Comparison of ENCODE assay signal across 22 mouse cellular contexts in the genomic region with DNA sequence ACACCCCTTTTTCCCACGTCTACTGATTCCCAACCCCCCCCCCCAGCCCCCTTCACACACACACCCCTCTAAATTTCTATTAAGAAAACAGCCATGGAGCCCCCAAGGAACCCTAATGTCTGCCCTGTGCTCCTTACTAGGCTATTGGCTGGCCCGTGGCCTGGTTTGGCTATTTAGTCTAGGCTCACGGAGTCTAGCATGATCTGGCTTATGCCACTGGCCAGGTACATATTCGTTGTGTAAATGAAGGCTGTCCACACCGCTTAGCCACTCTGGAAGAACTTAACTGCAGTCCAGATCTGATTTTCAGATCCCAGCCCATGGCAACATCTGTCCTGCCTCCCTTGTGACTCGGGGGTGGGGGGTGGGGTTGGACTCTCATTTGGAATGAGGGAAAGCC. TPM values are rescaled to one million over a fixed set of nuclear protein-coding genes. Genes with fewer than 3 reads are reported as not detected.
A peak's percentile ranks its signal among the peaks of the same experiment; 100 is the strongest.
DNase-seq lines count a peak whose midpoint lies in the region; ATAC-seq and TF ChIP-seq lines count a peak whose summit lies in the region.
"Had no signal": no experiment of that assay in that cellular context is flagged by ENCODE, and none has a peak within 500 bp of the region (broad histone marks: within the 10 kb centered on the region; RNA-seq: fewer than 3 reads in every experiment).

No protein-coding gene starts in this region.

- no peak for DNase-seq in heart, embryonic 10.5 days (ENCODE audit: low spot score)
- DNase-seq in heart, postnatal 4 days, result no peak
- no peak for DNase-seq in kidney, postnatal 0 days (ENCODE audit: low spot score)
- no peak for DNase-seq in kidney, postnatal 4 days
- DNase-seq in forebrain, embryonic 10.5 days (ENCODE audit: extremely low spot score, low spot score), result no peak
- DNase-seq in lung, postnatal 10 days, result no peak
- DNase-seq: adrenal gland, adult 8-10 months; cerebellum, adult 11-12 months; cerebellum, postnatal 36 days; forebrain, postnatal 0 days; liver; lung, adult 2 months; right cerebral cortex, postnatal 4 days had no signal

- H3K27me3 ChIP-seq in heart, embryonic 10.5 days (ENCODE audit: insufficient read depth, poor library complexity, severe bottlenecking), result peaks cover 25% of the 10 kb centered on the region
- no peaks in the 10 kb centered on the region for H3K27me3 ChIP-seq in kidney, postnatal 0 days (ENCODE audit: insufficient read depth, low read length)
- peaks cover 7% of the 10 kb centered on the region for H3K27me3 ChIP-seq in embryonic facial prominence, embryonic 13.5 days
- peaks cover 10% of the 10 kb centered on the region for H3K27me3 ChIP-seq in limb, embryonic 13.5 days
- peaks cover 59% of the 10 kb centered on the region for H3K27me3 ChIP-seq in forebrain, embryonic 10.5 days (ENCODE audit: poor library complexity, severe bottlenecking)

- WGBS in heart, embryonic 10.5 days, result 72% methylated on average over 6 of the region's 6 CpGs
- WGBS in kidney, postnatal 0 days, result 62% methylated on average over 6 of the region's 6 CpGs
- 75% methylated on average over 6 of the region's 6 CpGs for WGBS in embryonic facial prominence, embryonic 13.5 days
- WGBS in limb, embryonic 13.5 days, result 55% methylated on average over 6 of the region's 6 CpGs
- 74% methylated on average over 6 of the region's 6 CpGs for WGBS in forebrain, embryonic 10.5 days

- no peak for TF ChIP-seq CTCF in kidney, postnatal 0 days (IDR thresholded peaks at IDR 0.05; ENCODE audit: low read depth)

- no peak overlapping the region for H3K9ac ChIP-seq in kidney, postnatal 0 days (ENCODE audit: low read depth, low read length)
- peak overlapping the region; percentile 81; the same call in 1 of the 2 replicates for H3K9ac ChIP-seq in embryonic facial prominence, embryonic 13.5 days
- H3K9ac ChIP-seq in limb, embryonic 13.5 days, result no peak overlapping the region

- H3K9me3 ChIP-seq in heart, embryonic 10.5 days, result no peaks in the 10 kb centered on the region
- H3K9me3 ChIP-seq in kidney, postnatal 0 days (replicated peaks; ENCODE audit: low read length), result no peaks in the 10 kb centered on the region
- no peaks in the 10 kb centered on the region for H3K9me3 ChIP-seq in embryonic facial prominence, embryonic 13.5 days
- H3K9me3 ChIP-seq in limb, embryonic 13.5 days, result no peaks in the 10 kb centered on the region
- no peaks in the 10 kb centered on the region for H3K9me3 ChIP-seq in forebrain, embryonic 10.5 days
- H3K9me3 ChIP-seq: midbrain, embryonic 10.5 days had no signal

- ATAC-seq in kidney, postnatal 0 days (replicated peaks; ENCODE audit: low FRiP score, low read depth), result no peak
- no peak for ATAC-seq in embryonic facial prominence, embryonic 13.5 days (ENCODE audit: insufficient number of reproducible peaks, insufficient read depth, low FRiP score, low TSS enrichment, low read depth)
- no peak for ATAC-seq in limb, embryonic 13.5 days (ENCODE audit: low FRiP score, low read depth)

- H3K4me1 ChIP-seq in heart, embryonic 10.5 days, result peaks cover 35% of the 10 kb centered on the region
- peaks cover 21% of the 10 kb centered on the region; the same call in 1 of the 2 replicates for H3K4me1 ChIP-seq in kidney, postnatal 0 days (replicated peaks; ENCODE audit: insufficient read depth, low read length)
- H3K4me1 ChIP-seq in embryonic facial prominence, embryonic 13.5 days, result peaks cover 39% of the 10 kb centered on the region
- H3K4me1 ChIP-seq in limb, embryonic 13.5 days, result peaks cover 41% of the 10 kb centered on the region
- H3K4me1 ChIP-seq in forebrain, embryonic 10.5 days, result peaks cover 26% of the 10 kb centered on the region

- H3K4me3 ChIP-seq in heart, embryonic 10.5 days, result no peak overlapping the region
- H3K4me3 ChIP-seq in kidney, postnatal 0 days (replicated peaks; ENCODE audit: low read depth, low read length), result no peak overlapping the region
- H3K4me3 ChIP-seq in embryonic facial prominence, embryonic 13.5 days, result no peak overlapping the region
- H3K4me3 ChIP-seq in limb, embryonic 13.5 days, result no peak overlapping the region
- H3K4me3 ChIP-seq in forebrain, embryonic 10.5 days, result no peak overlapping the region

- H3K27ac ChIP-seq in heart, embryonic 10.5 days, result peak overlapping the region; percentile 98; the same call in 1 of the 2 replicates
- peak overlapping the region; percentile 89; the same call in 1 of the 2 replicates for H3K27ac ChIP-seq in kidney, postnatal 0 days
- H3K27ac ChIP-seq in embryonic facial prominence, embryonic 13.5 days, result no peak overlapping the region
- H3K27ac ChIP-seq in limb, embryonic 13.5 days, result no peak overlapping the region
- no peak overlapping the region for H3K27ac ChIP-seq in forebrain, embryonic 10.5 days

- H3K36me3 ChIP-seq in heart, embryonic 10.5 days, result peaks cover 16% of the 10 kb centered on the region; the same call in 1 of the 2 replicates
- 0 out of 2 replicates have a peak, but pooled peaks cover 3% of the 10 kb centered on the region for H3K36me3 ChIP-seq in kidney, postnatal 0 days (ENCODE audit: insufficient read depth, low read length)
- H3K36me3 ChIP-seq in embryonic facial prominence, embryonic 13.5 days, result peaks cover 7% of the 10 kb centered on the region; the same call in 1 of the 2 replicates
- H3K36me3 ChIP-seq in limb, embryonic 13.5 days, result 0 out of 2 replicates have a peak, but pooled peaks cover 9% of the 10 kb centered on the region
- H3K36me3 ChIP-seq in forebrain, embryonic 10.5 days (replicated peaks), result 0 out of 2 replicates have a peak, but pooled peaks cover 4% of the 10 kb centered on the region
- H3K36me3 ChIP-seq: midbrain, embryonic 10.5 days had no signal

- H3K4me2 ChIP-seq in kidney, postnatal 0 days (ENCODE audit: low read length), result no peak overlapping the region
- 0 out of 2 replicates have a peak overlapping the region, but pooled peaks have one; percentile 74 for H3K4me2 ChIP-seq in embryonic facial prominence, embryonic 13.5 days
- peak overlapping the region; percentile 82 for H3K4me2 ChIP-seq in limb, embryonic 13.5 days (replicated peaks)

RNA-seq across cellular contexts. Expression of gene Ltbr, which starts 1.1 kb away (rescaled TPM):
- polyA plus RNA-seq in heart, embryonic 10.5 days (2016; fragmentation: Nextera tagmentation; extraction: Ambion mirVana), result 37.8 and 40.4 TPM in 2 replicates
- 10 to 100 TPM; 49.2 to 53.7 TPM for total RNA-seq in heart, postnatal 4 days (2021)
- 69.8 and 71.6 TPM in 2 replicates for polyA plus RNA-seq in kidney, postnatal 0 days (2015; fragmentation: Nextera tagmentation; extraction: Ambion mirVana)
- 33.1 TPM in 2 replicates for polyA plus RNA-seq in embryonic facial prominence, embryonic 13.5 days (2015; fragmentation: Nextera tagmentation; extraction: Ambion mirVana)
- polyA plus RNA-seq in limb, embryonic 13.5 days (2015; fragmentation: Nextera tagmentation; extraction: Ambion mirVana), result 45.1 and 46.2 TPM in 2 replicates
- 16.1 and 17.2 TPM in 2 replicates for polyA plus RNA-seq in forebrain, embryonic 10.5 days (2016; fragmentation: Nextera tagmentation; extraction: Ambion mirVana)
- total RNA-seq: CH12.LX had no signal

RNA-seq across cellular contexts. Expression of gene Scnn1a, which starts 5.7 kb away (rescaled TPM):
- polyA plus RNA-seq in heart, embryonic 10.5 days (2016; fragmentation: Nextera tagmentation; extraction: Ambion mirVana), result 0.65 and 0.98 TPM in 2 replicates
- total RNA-seq in heart, postnatal 4 days (2021), result 1 to 10 TPM in 1 of 2 experiments, under 1 TPM in 1; 0.83 to 1.1 TPM
- polyA plus RNA-seq in kidney, postnatal 0 days (2015; fragmentation: Nextera tagmentation; extraction: Ambion mirVana), result 19.9 and 22.7 TPM in 2 replicates
- polyA plus RNA-seq in embryonic facial prominence, embryonic 13.5 days (2015; fragmentation: Nextera tagmentation; extraction: Ambion mirVana), result 1.3 and 1.5 TPM in 2 replicates
- 1.1 and 1.4 TPM in 2 replicates for polyA plus RNA-seq in limb, embryonic 13.5 days (2015; fragmentation: Nextera tagmentation; extraction: Ambion mirVana)
- 0.20 and 0.30 TPM in 2 replicates for polyA plus RNA-seq in forebrain, embryonic 10.5 days (2016; fragmentation: Nextera tagmentation; extraction: Ambion mirVana)
- total RNA-seq: CH12.LX had no signal

RNA-seq across cellular contexts. Expression of gene Tuba3a, which starts 28.9 kb away (rescaled TPM):
- polyA plus RNA-seq in heart, embryonic 10.5 days (2016; fragmentation: Nextera tagmentation; extraction: Ambion mirVana), result 0.09 TPM in 1 of 2 replicates, not detected in the other
- not detected for total RNA-seq in heart, postnatal 4 days (2021)
- polyA plus RNA-seq in kidney, postnatal 0 days (2015; fragmentation: Nextera tagmentation; extraction: Ambion mirVana), result 0.17 TPM in 1 of 2 replicates, not detected in the other
- 0.17 and 0.22 TPM in 2 replicates for polyA plus RNA-seq in embryonic facial prominence, embryonic 13.5 days (2015; fragmentation: Nextera tagmentation; extraction: Ambion mirVana)
- 0.80 and 0.91 TPM in 2 replicates for polyA plus RNA-seq in limb, embryonic 13.5 days (2015; fragmentation: Nextera tagmentation; extraction: Ambion mirVana)
- 0.12 TPM in 1 of 2 replicates, not detected in the other for polyA plus RNA-seq in forebrain, embryonic 10.5 days (2016; fragmentation: Nextera tagmentation; extraction: Ambion mirVana)
- total RNA-seq: adrenal gland, adult 8-10 months; CH12.LX; forebrain, postnatal 0 days; gastrocnemius, adult 8-10 months; heart, adult 2 months; heart, postnatal 25 days; left cerebral cortex, adult 18-20 months had no signal
- polyA plus RNA-seq: forebrain, postnatal 0 days; midbrain, embryonic 10.5 days; neural tube, embryonic 14.5 days had no signal

RNA-seq across cellular contexts. Expression of gene Tnfrsf1a, which starts 34.4 kb away (rescaled TPM):
- 33.6 and 35.3 TPM in 2 replicates for polyA plus RNA-seq in heart, embryonic 10.5 days (2016; fragmentation: Nextera tagmentation; extraction: Ambion mirVana)
- 10 to 100 TPM; 63.3 to 65.2 TPM for total RNA-seq in heart, postnatal 4 days (2021)
- polyA plus RNA-seq in kidney, postnatal 0 days (2015; fragmentation: Nextera tagmentation; extraction: Ambion mirVana), result 77.9 and 80.4 TPM in 2 replicates
- polyA plus RNA-seq in embryonic facial prominence, embryonic 13.5 days (2015; fragmentation: Nextera tagmentation; extraction: Ambion mirVana), result 62.3 and 67.9 TPM in 2 replicates
- polyA plus RNA-seq in limb, embryonic 13.5 days (2015; fragmentation: Nextera tagmentation; extraction: Ambion mirVana), result 68.7 and 71.4 TPM in 2 replicates
- 24.1 and 24.4 TPM in 2 replicates for polyA plus RNA-seq in forebrain, embryonic 10.5 days (2016; fragmentation: Nextera tagmentation; extraction: Ambion mirVana)

Comparison
In these comparisons a context has a peak if more than half of its experiments do, and no peak if none do; other contexts are left out.
1. H3K27ac ChIP-seq: peak in heart, embryonic 10.5 days (single experiment) and kidney, postnatal 0 days (single experiment); none in embryonic facial prominence, embryonic 13.5 days (single experiment), limb, embryonic 13.5 days (single experiment) and forebrain, embryonic 10.5 days (single experiment).